Mouse (Mus musculus): ENCODE measurements around the gene Col9a3. TPM values are rescaled to one million over a fixed set of nuclear protein-coding genes. Genes with fewer than 3 reads are reported as not detected.

The Col9a3 gene
- polyA plus RNA-seq, 1 experiment from 2014 or later, result 17.5 TPM

DNA sequence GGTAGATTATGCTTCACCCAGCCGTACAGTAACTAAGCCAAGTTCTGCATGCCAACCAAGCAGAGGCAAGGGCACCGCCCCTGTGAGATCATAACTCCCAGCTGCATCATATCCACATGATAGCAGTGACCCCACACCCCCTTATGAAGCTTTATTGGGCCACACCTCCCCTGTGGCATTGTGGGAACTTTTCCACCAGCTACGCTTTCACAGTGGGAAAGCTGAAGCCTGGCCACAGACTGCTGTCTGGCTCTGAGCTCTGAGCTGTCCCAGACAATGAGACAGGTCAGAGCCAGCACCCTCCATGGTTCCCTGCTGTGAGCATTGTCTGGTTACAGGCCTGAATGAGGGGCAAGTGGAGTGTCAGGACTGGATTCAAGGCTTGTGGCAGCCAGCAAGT lies 16.6 kb upstream of the Col9a3 start, which contains the start of gene Mrgbp:
Gene Mrgbp, plus strand, starts transcription at position 303 of the 400 bp plus-strand sequence.
- Histone ChIP-seq H3K27me3 (peaks cover 22% of the 10 kb centered on the region), H3K4me3 (replicated peaks) (no peak within 1 kb of the TSS), H3K36me3 (peaks cover 20% of the 10 kb centered on the region), H3K9ac (replicated peaks) (no peak within 1 kb of the TSS), H3K4me1 (replicated peaks) (peaks cover 31% of the 10 kb centered on the region), H3K4me2 (replicated peaks) (no peak within 1 kb of the TSS), H3K27ac (no peak within 1 kb of the TSS), H3K9me3 (no peaks in the 10 kb centered on the region)
- no peak for ATAC-seq
- 82% methylated on average over 3 of the region's 3 CpGs for WGBS

DNA sequence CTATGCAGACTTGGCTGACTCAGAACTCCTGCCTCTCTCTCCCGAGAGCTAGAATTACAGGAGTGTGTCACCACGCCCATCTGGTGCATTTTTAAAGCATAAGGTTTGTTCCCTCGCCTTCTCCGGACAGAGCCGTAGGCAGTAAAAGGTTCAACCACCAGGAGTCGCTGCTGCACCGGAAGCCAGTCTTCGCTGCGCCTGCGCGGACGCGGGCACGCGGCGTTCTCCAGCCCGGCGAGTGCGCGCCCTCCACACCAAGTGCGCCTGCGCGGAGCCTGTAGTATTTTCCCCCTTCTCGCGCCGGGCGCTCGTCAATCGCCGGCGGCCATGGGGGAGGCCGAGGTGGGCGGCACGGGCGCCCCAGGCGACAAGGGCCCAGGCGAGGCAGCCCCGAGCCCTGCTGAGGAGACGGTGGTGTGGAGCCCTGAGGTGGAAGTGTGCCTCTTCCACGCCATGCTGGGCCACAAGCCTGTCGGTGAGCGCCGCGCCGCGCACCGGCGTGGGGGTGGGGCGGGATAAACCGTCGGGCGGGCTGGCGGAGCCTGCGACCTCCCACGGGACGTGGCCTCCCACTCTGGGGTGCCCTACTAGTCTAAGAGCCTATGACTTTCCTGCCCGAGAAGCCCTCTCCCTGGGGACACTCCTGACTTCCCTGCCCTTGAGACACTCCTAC lies 15.0 kb upstream of the Col9a3 start:
- H3K9me3 ChIP-seq, result no peaks in the 10 kb centered on the region
- H3K27me3 ChIP-seq, result peaks cover 22% of the 10 kb centered on the region
- peak overlapping the region; percentile 98 for H3K9ac ChIP-seq (replicated peaks)
- H3K4me2 ChIP-seq (replicated peaks), result peak overlapping the region; percentile 85
- peak overlapping the region; percentile 83 for H3K27ac ChIP-seq
- peak; percentile 84 for ATAC-seq
- peak overlapping the region; percentile 92 for H3K4me3 ChIP-seq (replicated peaks)
- WGBS, result under 1% methylated on average over 48 of the region's 57 CpGs
- peaks cover 33% of the 10 kb centered on the region for H3K36me3 ChIP-seq
- peaks cover 31% of the 10 kb centered on the region for H3K4me1 ChIP-seq (replicated peaks)

- H3K27ac ChIP-seq, result peak overlapping the region; percentile 83; the same call in 1 of the 2 replicates
- peaks cover 33% of the 10 kb centered on the region for H3K36me3 ChIP-seq
- H3K4me1 ChIP-seq (replicated peaks), result peaks cover 31% of the 10 kb centered on the region
- H3K4me3 ChIP-seq (replicated peaks), result peak overlapping the region; percentile 92
- 29% methylated on average over 7 of the region's 7 CpGs for WGBS
- H3K9ac ChIP-seq (replicated peaks), result peak overlapping the region; percentile 98
- H3K9me3 ChIP-seq, result no peaks in the 10 kb centered on the region
- H3K27me3 ChIP-seq, result peaks cover 22% of the 10 kb centered on the region
- H3K4me2 ChIP-seq (replicated peaks), result peak overlapping the region; percentile 85
- ATAC-seq, result peak; percentile 34
Measured at GRCm38 (mm10) chr2:180583154-180583507, 14.5 kb upstream of the Col9a3 start.

GRCm38 (mm10) chr2:180588736-180589122 lies 8.9 kb upstream of the Col9a3 start:
- ATAC-seq, result peak; percentile 6
- Histone ChIP-seq H3K27me3 (no peaks in the 10 kb centered on the region), H3K4me1 (replicated peaks) (peaks cover 41% of the 10 kb centered on the region), H3K27ac (peak overlapping the region; percentile 93), H3K36me3 (peaks cover 63% of the 10 kb centered on the region), H3K9me3 (no peaks in the 10 kb centered on the region; the same call in 1 of the 2 replicates), H3K4me3 (replicated peaks) (peak overlapping the region; percentile 87), H3K4me2 (replicated peaks) (peak overlapping the region; percentile 88), H3K9ac (replicated peaks) (peak overlapping the region; percentile 94)
- WGBS, result 53% methylated on average over 6 of the region's 6 CpGs

DNA sequence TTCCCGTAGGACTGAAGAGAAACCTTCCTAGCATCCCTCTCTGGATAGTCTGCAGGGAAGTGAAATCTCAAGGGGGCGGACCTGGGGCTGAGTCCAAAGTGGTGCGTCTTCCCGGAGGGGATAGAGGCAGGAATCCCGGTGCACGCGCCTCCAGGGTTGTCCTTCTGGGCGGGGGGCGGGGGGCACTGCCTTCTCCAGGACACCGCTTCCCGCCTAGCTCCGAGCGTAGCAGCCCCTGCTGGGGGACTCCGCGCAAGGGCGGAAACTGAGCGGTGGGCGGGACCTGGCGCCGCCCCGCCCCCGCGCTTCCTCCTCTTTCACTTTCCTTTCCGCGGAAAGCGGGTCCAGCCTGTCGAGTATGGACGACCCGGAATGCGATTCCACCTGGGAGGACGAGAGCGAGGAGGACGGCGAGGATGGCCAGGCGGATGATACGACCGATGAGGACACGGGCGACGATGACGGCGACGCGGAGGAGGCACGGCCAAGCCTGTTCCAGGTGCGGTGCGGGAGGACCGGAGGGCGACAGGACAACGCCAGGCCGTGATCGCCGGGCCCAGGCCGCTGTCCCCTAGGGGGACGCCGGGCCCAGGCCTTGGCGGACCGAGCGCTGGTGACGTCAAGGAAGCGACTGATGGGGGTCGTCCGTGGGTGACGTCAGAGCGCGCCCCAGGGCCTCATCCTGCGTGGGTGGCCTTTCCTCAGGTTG lies 8.3 kb upstream of the Col9a3 start, which contains the start of gene Ogfr:
Gene Ogfr, plus strand, starts transcription at position 123 of the 709 bp plus-strand sequence.
- Histone ChIP-seq H3K36me3 (peaks cover 64% of the 10 kb centered on the region), H3K4me2 (replicated peaks) (peak within 1 kb of the TSS; percentile 88), H3K9me3 (no peaks in the 10 kb centered on the region; the same call in 1 of the 2 replicates), H3K27ac (peak within 1 kb of the TSS; percentile 93), H3K9ac (replicated peaks) (peak within 1 kb of the TSS; percentile 94), H3K4me3 (replicated peaks) (peak within 1 kb of the TSS; percentile 87), H3K27me3 (no peaks in the 10 kb centered on the region), H3K4me1 (replicated peaks) (peaks cover 36% of the 10 kb centered on the region)
- under 1% methylated on average over 66 of the region's 67 CpGs for WGBS
- peak; percentile 92 for ATAC-seq

GRCm38 (mm10) chr2:180598157-180598705 lies 641 bp downstream of the Col9a3 start:
- peaks cover 26% of the 10 kb centered on the region for H3K4me1 ChIP-seq (replicated peaks)
- peak overlapping the region; percentile 63 for H3K4me2 ChIP-seq (replicated peaks)
- peak overlapping the region; percentile 60 for H3K9ac ChIP-seq (replicated peaks)
- H3K36me3 ChIP-seq, result peaks cover 28% of the 10 kb centered on the region
- peak overlapping the region; percentile 37 for H3K4me3 ChIP-seq (replicated peaks)
- under 1% methylated on average over 35 of the region's 41 CpGs for WGBS
- H3K27ac ChIP-seq, result peak overlapping the region; percentile 19; the same call in 1 of the 2 replicates
- ATAC-seq, result peak; percentile 66
- no peaks in the 10 kb centered on the region for H3K9me3 ChIP-seq
- H3K27me3 ChIP-seq, result peaks cover 38% of the 10 kb centered on the region

DNA sequence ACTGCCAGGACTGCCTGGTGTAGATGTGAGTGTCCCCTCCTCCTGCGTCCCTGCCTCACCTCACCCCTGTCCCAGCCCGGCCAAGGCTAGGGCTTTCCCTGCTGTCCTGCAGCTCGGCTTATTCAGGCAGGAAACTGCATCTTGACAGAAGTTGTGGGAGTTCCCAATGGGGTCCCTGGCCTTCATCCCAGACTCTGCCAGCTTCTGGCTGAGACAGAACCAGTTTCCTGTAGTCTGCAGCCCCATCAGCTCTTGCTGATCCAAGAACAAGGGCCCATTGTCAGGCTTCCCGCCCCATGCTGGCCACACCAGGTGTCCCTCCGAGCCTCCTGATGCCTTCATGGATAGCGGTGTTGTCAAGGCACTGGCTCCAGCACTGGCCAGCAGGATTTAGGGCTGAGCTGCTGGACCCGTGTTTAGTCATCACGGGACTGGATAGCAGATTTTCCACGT lies 3.0 kb downstream of the Col9a3 start:
- peaks cover 26% of the 10 kb centered on the region for H3K4me1 ChIP-seq (replicated peaks)
- 6% methylated on average over 9 of the region's 9 CpGs for WGBS
- peaks cover 4% of the 10 kb centered on the region for H3K36me3 ChIP-seq
- peak overlapping the region; percentile 40; the same call in 1 of the 2 replicates for H3K27ac ChIP-seq
- H3K27me3 ChIP-seq, result peaks cover 38% of the 10 kb centered on the region
- H3K9ac ChIP-seq (replicated peaks), result no peak overlapping the region
- ATAC-seq, result peak; percentile 57
- no peak overlapping the region for H3K4me2 ChIP-seq (replicated peaks)
- H3K9me3 ChIP-seq, result no peaks in the 10 kb centered on the region
- no peak overlapping the region for H3K4me3 ChIP-seq (replicated peaks)

GRCm38 (mm10) chr2:180604781-180605180 lies 7.2 kb downstream of the Col9a3 start:
- Histone ChIP-seq H3K36me3 (no peaks in the 10 kb centered on the region), H3K27me3 (peaks cover 4% of the 10 kb centered on the region; the same call in 1 of the 2 replicates), H3K27ac (no peak overlapping the region), H3K4me2 (replicated peaks) (no peak overlapping the region), H3K9ac (replicated peaks) (no peak overlapping the region), H3K4me3 (replicated peaks) (no peak overlapping the region), H3K9me3 (no peaks in the 10 kb centered on the region), H3K4me1 (replicated peaks) (peaks cover 10% of the 10 kb centered on the region)
- ATAC-seq, result no peak
- WGBS, result 61% methylated on average over 6 of the region's 6 CpGs

DNA sequence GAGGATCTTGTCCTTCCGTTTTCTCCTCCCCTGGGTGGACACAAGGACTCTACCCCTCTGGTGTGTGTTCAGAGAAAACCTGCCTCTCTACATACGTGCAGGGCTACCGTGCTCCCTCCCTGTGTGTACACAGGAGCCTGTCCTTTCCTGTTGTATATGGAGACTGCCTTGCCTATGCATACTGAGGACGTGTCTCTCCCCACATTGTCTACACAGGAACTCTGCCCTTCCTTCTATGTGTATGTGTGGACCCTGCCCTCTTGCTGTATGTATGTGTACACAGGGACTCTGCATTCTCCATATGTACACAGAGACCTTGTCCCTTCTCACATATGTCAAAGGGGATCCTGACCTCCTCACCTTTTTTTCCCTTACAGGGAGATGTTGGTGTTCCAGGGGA lies 12.7 kb downstream of the Col9a3 start:
- no peak overlapping the region for H3K27ac ChIP-seq
- H3K9ac ChIP-seq (replicated peaks), result no peak overlapping the region
- no peaks in the 10 kb centered on the region for H3K36me3 ChIP-seq
- no peaks in the 10 kb centered on the region for H3K27me3 ChIP-seq
- H3K4me2 ChIP-seq (replicated peaks), result no peak overlapping the region
- no peak overlapping the region for H3K4me3 ChIP-seq (replicated peaks)
- H3K9me3 ChIP-seq, result no peaks in the 10 kb centered on the region
- WGBS, result 81% methylated on average over 4 of the region's 4 CpGs
- no peaks in the 10 kb centered on the region for H3K4me1 ChIP-seq (replicated peaks)
- no peak for ATAC-seq

DNA sequence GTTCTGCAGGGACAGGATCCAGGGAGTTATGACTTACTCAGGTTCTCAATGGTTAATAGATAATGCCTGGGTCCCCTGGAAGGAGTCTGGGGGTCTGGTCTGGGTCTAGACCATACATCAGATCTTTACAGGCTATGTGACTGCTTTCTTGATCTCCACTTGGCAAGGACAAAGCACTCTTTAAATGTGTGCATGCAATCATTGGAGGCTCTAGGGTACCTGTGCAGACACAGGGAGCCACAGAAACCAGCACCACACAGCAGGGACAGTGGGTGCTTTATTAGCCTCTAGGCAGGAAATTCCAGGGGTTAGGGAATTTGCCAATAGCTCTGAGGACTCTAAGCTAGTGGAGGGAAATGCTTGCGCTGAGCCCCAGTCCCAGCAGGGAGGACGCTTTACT lies 14.3 kb downstream of the Col9a3 start:
- Histone ChIP-seq H3K9ac (replicated peaks) (no peak overlapping the region), H3K27me3 (no peaks in the 10 kb centered on the region), H3K27ac (no peak overlapping the region), H3K4me2 (replicated peaks) (no peak overlapping the region), H3K36me3 (no peaks in the 10 kb centered on the region), H3K9me3 (no peaks in the 10 kb centered on the region), H3K4me3 (replicated peaks) (no peak overlapping the region), H3K4me1 (replicated peaks) (no peaks in the 10 kb centered on the region)
- no peak for ATAC-seq
- WGBS, result 73% methylated on average over 2 of the region's 2 CpGs

DNA sequence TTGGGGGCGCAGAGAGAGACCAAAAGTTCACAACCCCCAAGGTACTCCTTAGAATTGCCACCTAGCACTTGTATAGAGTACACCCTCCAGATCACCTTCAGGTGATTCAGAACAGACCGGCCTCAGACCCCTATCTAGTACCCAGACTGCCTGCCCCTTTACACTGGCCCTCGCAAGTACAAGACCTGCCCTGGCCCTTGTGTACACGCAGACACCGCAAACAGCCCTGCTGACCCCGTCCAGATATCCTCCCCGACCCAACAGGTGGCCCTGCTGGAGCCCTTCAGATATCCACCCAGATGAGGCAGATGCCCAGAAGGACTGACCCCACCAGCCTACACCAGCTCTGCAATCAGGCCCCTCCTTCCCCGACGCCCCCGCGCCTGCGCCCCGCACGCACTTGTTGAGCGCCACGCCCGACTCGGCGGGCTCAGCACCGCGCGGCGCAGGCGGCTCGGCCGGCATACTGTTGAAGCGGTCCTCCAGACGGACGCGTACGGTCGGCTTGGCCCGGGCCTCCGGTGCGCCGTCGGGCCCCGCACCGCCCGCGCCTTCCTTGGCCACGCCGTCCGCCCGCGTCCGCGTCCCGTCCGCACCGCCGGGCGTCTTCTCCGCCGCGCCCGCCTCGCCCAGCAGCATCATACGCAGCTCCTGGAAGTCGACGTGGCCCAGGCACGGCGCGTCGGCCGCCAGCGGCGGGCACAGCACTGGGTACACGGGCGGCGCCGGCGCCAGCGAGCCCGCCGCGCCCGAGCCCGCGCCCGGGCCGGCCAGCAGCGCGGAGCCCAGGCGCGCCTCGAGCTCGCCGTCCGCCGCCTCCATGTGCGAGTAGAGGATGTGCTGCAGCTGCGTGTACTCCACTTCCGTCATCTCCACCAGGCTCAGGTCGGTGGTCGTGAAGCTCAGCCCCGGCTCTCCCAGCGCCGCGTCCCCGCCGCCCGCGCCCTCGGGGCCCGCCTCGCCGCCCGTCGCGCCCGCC lies 44.3 kb downstream of the Col9a3 start:
- peak overlapping the region; percentile 45 for H3K4me2 ChIP-seq (replicated peaks)
- peaks cover 16% of the 10 kb centered on the region for H3K9me3 ChIP-seq
- peak; percentile 30; the same call in 1 of the 2 replicates for ATAC-seq
- no peak overlapping the region for H3K9ac ChIP-seq (replicated peaks)
- H3K36me3 ChIP-seq, result no peaks in the 10 kb centered on the region
- WGBS, result 3% methylated on average over 81 of the region's 112 CpGs
- no peak overlapping the region for H3K27ac ChIP-seq
- H3K4me1 ChIP-seq (replicated peaks), result peaks cover 5% of the 10 kb centered on the region; the same call in 1 of the 2 replicates
- peak overlapping the region; percentile 37 for H3K4me3 ChIP-seq (replicated peaks)
- H3K27me3 ChIP-seq, result peaks cover 53% of the 10 kb centered on the region

Data from midbrain, embryonic 13.5 days (tissue).